Mouse (Mus musculus): Measurements from ENCODE around the gene Zfp286.

DNA sequence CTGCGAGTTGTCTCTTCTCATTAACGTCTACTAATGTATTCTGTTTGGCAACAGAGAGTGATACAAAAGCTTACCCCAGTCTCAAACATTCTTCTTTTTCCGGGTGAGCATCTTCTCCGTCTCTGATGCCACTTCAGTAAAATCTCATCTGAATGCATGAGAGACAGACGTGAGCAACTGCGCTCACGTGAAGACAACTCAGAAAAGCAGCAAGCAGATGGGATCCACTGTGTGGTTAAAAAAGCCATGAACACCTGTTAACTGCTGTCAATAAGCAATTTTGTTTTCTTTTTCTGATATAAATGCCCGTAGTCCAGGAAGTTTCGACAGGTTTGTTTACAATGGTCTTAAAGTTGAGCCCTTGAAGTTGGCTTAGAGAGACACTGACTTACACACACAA lies 42.0 kb downstream of the Zfp286 start:
- TF ChIP-seq CTCF (IDR thresholded peaks at IDR 0.05; ENCODE audit: insufficient read depth, low read length) (no peak), POLR2A (IDR thresholded peaks at IDR 0.05; ENCODE audit: borderline replicate concordance, extremely low read depth, low read depth, low read length) (no peak)
